Mouse (Mus musculus) CD4-positive, CD25-positive, alpha-beta regulatory T cell, adult 2 months (primary cell): ENCODE results near the gene Adig.
A peak's percentile ranks its signal among the peaks of the same experiment; 100 is the strongest.

ENCODE experiments used
- DNase-seq: peaks from one replicate; pipeline ENCODE4 v3.0.0-alpha.2; 2012; ENCODE audit warnings: low read depth, low spot score

Gene Adig

DNA sequence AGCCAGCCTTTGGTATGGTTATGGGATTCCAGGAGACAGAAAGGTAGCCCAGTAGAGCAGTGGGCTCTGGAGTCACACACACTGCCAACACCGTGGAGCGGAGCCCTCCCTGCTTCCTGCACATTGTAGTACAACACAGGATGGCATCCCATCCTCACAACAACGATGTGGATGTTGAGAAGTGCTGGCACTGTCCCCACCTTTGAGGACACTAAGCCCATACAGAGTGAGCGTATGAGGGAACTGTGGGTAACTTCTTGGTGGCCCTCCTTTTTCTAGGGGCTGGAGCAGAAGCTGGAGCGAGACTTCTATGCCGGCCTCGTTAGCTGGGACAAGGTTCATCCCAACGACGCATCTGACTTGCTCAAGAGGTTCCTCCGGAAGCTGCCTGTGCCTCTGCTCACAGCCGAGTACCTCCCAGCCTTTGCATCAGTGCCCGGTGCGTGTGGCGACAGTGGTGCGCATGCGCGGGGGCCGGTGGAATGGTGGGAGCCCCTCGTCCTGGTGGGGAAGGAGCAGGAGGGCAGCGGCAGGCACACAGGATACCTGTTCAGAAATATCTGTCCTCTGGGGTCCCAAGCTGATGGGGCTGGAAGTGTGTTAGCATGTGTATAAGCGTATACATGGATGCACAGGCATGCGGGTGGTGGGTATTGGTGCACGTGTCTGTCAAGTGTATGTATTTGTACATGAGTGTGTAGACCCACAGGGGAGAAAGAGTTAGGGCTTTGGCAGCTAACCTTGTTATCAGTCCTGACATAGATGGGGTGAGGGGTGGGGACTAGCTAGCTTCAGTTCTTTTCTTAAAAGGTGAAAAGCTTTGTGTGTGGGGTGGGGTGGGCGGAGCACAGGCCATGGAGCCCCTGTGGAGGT is 37.3 kb downstream of the Adig start:
- peak; percentile 26 for DNase-seq

- DNase-seq = no peak
Measured at GRCm38 (mm10) chr2:158541286-158541685, 38.9 kb downstream of the Adig start.

- no peak for DNase-seq
Measured at GRCm38 (mm10) chr2:158545266-158545665, 42.9 kb downstream of the Adig start.

GRCm38 (mm10) chr2:158546751-158547150 is 44.3 kb downstream of the Adig start:
- DNase-seq = peak; percentile 84

GRCm38 (mm10) chr2:158550067-158550466 is 47.7 kb downstream of the Adig start:
- peak; percentile 88 for DNase-seq

DNA sequence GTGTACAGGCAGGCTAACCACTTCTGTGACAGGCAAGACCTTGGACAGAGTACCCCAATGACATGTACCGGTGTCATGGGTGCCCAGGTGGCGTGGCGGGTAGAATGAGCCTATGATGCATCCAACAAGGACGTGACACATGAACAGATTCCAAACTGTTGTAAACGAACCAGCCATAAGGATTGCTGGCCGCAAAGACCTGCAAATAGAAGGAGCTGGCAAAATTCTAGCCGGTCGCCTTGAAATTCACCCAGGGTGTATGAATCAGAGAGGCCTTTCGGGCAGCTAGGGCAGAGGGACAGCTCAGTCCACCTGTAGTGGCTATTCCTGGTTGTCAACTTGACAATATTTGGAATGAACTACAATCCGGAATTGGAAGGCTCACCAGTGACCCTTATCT is 52.0 kb downstream of the Adig start:
- DNase-seq = no peak

GRCm38 (mm10) chr2:158555252-158555651 is 52.8 kb downstream of the Adig start:
- peak; percentile 42 for DNase-seq

- no peak for DNase-seq
Measured at GRCm38 (mm10) chr2:158555812-158556211, 53.4 kb downstream of the Adig start.

DNA sequence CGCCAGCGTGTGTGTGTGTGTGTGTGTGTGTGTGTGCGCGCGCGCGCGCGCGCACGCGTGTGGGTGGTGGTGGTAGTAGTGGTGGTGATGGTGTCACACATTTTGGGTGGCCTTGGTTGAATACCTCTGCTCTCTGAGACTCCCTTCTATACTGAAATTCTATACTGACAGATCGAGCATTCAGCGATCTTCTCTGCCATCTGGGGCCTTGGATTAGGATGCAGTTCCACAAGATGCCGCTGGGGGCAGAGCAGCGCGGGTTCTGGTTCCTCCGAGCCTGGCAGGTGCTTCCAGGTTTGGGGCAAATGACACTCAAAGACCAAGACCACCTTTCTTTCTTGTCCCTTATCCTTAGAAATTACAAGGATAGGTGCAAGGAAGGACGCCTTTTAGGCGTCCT is 53.8 kb downstream of the Adig start:
- peak; percentile 83 for DNase-seq

GRCm38 (mm10) chr2:158556750-158557149 is 54.3 kb downstream of the Adig start:
- no peak for DNase-seq
